Mouse (Mus musculus) E14TG2a.4 (cell line): ENCODE data around the gene 4930404N11Rik.

ENCODE experiments used
- H3K27me3 ChIP-seq: 2 replicates; pipeline ENCODE4 v1.6.1; 2014; ENCODE audit warnings: low read length, control low read depth; ENCODE audit not compliant: insufficient read depth
- H3K36me3 ChIP-seq: 2 replicates; pipeline ENCODE4 v1.6.1; 2014; ENCODE audit warnings: low read length, control low read depth; ENCODE audit not compliant: insufficient read depth
- H3K4me1 ChIP-seq: replicated peaks from 2 replicates; pipeline ENCODE4 v1.6.1; 2014; ENCODE audit warnings: low read depth, low read length, control low read depth
- H3K4me3 ChIP-seq: replicated peaks from 2 replicates; pipeline ENCODE4 v1.5.1; 2014; ENCODE audit warnings: mild to moderate bottlenecking, low read length
- H3K9me3 ChIP-seq: 2 replicates; pipeline ENCODE4 v1.6.1; 2014; ENCODE audit warnings: low read length, control low read depth
- CTCF ChIP-seq: conservative IDR thresholded peaks from 2 replicates; pipeline ENCODE4 v1.5.1; 2014; ENCODE audit warnings: low read length
- NANOG ChIP-seq: IDR thresholded peaks from 2 replicates; pipeline ENCODE4 v1.6.1; 2014; ENCODE audit warnings: borderline replicate concordance, low read length, mixed read lengths
- POU5F1 ChIP-seq: IDR thresholded peaks from 2 replicates; pipeline ENCODE4 v1.6.1; 2014; ENCODE audit warnings: low read length, borderline replicate concordance

Gene 4930404N11Rik

DNA sequence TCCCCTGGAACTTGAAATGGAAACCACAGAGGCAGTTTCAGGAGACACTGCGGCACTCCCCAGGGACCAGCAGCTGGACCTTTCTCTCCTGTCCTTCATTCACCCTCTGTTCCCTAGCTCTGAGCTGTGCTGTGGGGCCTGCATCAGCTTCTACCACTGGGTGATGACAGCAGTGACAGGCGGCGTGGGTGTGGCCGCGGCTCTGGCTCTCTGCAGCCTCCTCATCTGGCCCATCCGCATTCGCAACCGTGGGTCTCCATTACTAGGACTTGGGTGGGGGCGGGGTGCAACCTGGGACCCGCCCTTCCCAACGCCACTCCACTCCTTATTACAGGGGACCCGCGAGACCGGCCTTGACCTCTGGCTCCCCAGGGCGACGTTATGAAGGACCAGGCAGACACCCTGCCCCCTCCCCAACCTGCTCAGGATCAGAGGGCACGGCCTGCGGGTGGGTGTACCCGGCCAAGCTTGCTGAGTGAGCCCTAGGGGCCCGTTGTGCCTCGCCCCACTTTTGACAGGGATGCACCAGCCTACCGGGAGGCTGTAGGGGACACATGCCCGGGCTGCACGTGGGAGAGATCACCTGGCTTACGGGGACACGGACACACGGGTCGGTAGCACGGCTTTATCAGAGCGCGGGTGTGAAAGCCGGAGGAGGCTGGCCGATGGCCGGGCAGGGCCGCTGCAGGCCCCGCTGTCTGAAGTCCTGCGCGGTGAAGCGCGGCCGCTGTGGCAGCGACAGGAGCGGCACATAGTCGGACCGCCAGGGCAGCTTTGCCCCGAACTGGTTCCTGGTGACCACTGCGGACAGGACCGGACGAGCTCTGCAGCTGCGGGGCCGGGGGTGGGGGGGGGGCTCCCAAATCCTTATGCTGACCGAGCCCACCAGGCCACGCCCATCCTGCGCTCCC lies 1.9 kb downstream of the 4930404N11Rik start:
- peaks cover 91% of the 10 kb centered on the region for H3K36me3 ChIP-seq
- peaks cover 2% of the 10 kb centered on the region; the same call in 1 of the 2 replicates for H3K27me3 ChIP-seq
- TF ChIP-seq POU5F1 (no peak), NANOG (no peak), CTCF (no peak)
- no peaks in the 10 kb centered on the region for H3K9me3 ChIP-seq
- H3K4me1 ChIP-seq: peaks cover 100% of the 10 kb centered on the region
- H3K4me3 ChIP-seq: peak overlapping the region; percentile 66

DNA sequence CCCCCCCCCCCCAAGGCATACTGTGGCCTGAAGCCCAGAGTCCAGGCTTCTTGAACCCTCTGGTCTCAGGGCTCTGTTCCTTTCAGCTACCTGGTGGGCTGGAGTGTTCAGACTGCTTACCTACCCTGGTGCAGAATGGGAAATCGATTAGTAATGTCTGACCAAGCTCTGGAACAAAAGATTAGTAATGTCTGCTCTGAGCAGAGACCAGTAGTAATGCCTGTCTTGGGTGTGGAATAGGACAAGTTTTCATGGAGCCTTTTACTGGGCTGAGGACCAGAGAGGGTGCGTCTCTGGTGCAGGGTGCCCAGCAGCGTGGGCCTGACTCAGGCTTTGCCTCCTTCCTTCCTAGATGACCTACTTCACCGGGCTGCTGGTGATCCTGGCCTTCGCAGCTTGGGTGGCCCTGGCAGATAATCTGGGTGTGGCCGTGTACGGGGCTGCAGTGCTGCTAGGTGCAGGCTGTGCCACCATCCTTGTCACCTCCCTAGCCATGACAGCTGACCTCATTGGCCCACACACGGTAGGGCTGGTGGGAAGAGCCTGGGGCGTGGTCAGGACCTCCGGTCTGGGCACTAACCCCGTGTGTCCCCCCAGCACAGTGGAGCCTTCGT lies 3.2 kb downstream of the 4930404N11Rik start:
- TF ChIP-seq POU5F1 (no peak), NANOG (no peak), CTCF (no peak)

GRCm38 (mm10) chr10:81360721-81361120 lies 4.9 kb downstream of the 4930404N11Rik start:
- H3K27me3 ChIP-seq: peaks cover 2% of the 10 kb centered on the region; the same call in 1 of the 2 replicates
- peak overlapping the region; percentile 50 for H3K4me3 ChIP-seq
- TF ChIP-seq POU5F1 (no peak), CTCF (no peak), NANOG (no peak)
- H3K4me1 ChIP-seq: peaks cover 94% of the 10 kb centered on the region
- no peaks in the 10 kb centered on the region for H3K9me3 ChIP-seq
- peaks cover 65% of the 10 kb centered on the region for H3K36me3 ChIP-seq

More for the DNA sequence above, 3.2 kb downstream of the 4930404N11Rik start:
- H3K27me3 ChIP-seq: peaks cover 2% of the 10 kb centered on the region; the same call in 1 of the 2 replicates
- H3K4me1 ChIP-seq: peaks cover 98% of the 10 kb centered on the region
- H3K36me3 ChIP-seq: peaks cover 82% of the 10 kb centered on the region
- H3K9me3 ChIP-seq: no peaks in the 10 kb centered on the region
- peak overlapping the region; percentile 66 for H3K4me3 ChIP-seq

- Histone ChIP-seq H3K4me3 (peak overlapping the region; percentile 93), H3K36me3 (peaks cover 54% of the 10 kb centered on the region), H3K9me3 (no peaks in the 10 kb centered on the region), H3K27me3 (no peaks in the 10 kb centered on the region), H3K4me1 (peaks cover 94% of the 10 kb centered on the region)
- TF ChIP-seq POU5F1: no peak
- TF ChIP-seq NANOG: no peak
- no peak for TF ChIP-seq CTCF
Observed at GRCm38 (mm10) chr10:81358841-81359240, 6.8 kb downstream of the 4930404N11Rik start.

DNA sequence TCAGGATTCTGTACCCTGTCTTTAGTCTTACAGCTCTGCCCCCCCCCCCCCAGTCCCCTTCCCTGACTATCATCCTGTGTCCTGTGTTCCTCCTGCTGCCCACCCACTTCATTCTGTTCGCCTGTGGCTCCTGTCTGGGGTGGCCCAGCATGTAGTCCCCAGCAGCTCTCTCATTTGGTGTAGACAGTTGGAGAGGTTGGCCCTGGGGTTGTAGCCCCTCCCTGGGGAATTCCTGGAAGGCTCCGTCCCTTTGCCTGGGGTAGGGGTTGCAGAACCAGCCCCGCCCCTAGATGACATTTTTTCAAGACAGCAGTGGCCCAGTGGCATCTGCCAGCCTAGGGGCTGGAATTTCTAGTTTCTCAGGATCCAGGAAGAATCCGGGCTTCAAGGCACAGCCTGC lies 7.4 kb downstream of the 4930404N11Rik start:
- H3K9me3 ChIP-seq: no peaks in the 10 kb centered on the region
- H3K27me3 ChIP-seq: no peaks in the 10 kb centered on the region
- H3K4me3 ChIP-seq: peak overlapping the region; percentile 93
- peaks cover 94% of the 10 kb centered on the region for H3K4me1 ChIP-seq
- H3K36me3 ChIP-seq: peaks cover 48% of the 10 kb centered on the region
- TF ChIP-seq CTCF (no peak), NANOG (no peak), POU5F1 (no peak)

DNA sequence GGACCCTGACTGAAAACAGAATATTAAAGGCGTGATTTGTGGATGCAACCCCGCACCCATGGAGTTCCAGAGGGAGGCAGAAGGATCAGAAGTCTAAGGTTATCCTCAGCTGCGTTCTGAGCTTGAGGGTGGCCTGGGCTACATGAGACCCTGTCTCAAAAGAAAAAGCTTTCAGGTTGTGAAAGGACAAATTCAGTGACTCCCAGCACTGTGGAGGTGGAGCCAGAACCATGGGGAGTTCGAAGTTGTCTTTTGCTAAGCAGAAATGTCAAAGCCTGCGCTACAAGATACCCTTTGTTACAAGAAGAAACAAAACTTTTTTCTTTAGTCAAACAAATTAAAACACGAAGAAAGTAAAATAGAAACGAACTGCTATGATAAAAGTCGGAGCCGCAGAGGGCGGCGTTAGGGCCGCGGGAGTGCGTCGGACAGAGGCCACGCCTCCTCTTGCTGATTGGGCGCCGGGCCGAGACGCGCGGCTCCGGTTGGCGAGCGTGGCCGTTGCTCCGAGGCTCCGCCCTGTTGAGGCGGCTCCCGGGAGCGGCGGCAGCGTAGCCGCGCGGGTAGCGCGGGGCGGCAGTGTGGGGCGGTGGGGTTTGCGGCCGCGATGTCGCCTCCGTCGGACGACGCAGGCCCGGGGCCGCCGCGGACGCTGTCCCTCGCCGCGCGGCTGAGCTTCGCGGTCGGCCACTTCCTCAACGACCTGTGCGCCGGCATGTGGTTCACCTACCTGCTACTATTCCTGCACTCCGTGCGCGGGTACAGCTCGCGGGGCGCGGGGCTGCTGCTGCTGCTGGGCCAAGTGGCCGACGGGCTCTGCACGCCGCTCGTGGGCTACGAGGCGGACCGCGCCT lies 8.4 kb downstream of the 4930404N11Rik start, which contains the start of gene Mfsd12:
Gene Mfsd12, plus strand, starts transcription at position 501 of the 854 bp plus-strand sequence.
- no peaks in the 10 kb centered on the region for H3K27me3 ChIP-seq
- H3K4me3 ChIP-seq: peak within 1 kb of the TSS; percentile 93
- peaks cover 94% of the 10 kb centered on the region for H3K4me1 ChIP-seq
- no peaks in the 10 kb centered on the region for H3K9me3 ChIP-seq
- TF ChIP-seq CTCF (no peak), POU5F1 (no peak), NANOG (no peak)
- H3K36me3 ChIP-seq: peaks cover 38% of the 10 kb centered on the region

DNA sequence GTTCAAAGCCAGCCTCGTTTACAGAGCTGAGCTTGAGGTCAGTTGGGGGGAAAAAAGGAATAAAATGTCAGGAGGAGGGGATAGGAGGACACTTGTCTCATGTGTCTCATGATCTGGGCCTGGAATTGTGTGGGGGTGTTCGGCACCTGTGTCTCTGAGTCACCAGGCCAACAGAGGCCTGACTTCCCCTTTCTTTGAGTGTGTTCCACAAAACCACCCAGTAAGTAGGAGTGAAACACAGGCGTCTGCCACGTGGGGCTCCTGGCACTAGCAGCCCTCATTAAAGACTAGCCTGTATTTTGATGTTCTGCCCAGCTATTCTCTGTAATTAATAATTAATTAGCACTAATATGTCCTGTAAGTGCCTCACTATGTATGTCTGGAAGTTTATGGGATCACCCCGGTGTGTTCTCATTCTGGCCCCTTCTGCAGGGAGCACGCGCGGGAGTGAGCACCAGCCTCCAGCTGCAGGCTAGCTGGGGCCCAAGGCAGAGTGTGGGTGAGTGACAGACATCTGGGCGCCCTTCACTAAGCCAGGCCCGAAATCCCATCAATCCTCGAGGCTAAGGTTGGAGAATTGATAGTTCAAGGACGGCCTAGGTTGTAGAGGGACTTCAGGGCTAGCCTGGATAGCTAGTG lies 9.1 kb downstream of the 4930404N11Rik start:
- TF ChIP-seq NANOG (no peak), POU5F1 (no peak), CTCF (no peak)
- H3K9me3 ChIP-seq: no peaks in the 10 kb centered on the region
- no peaks in the 10 kb centered on the region for H3K27me3 ChIP-seq
- peak overlapping the region; percentile 93 for H3K4me3 ChIP-seq
- peaks cover 31% of the 10 kb centered on the region for H3K36me3 ChIP-seq
- peaks cover 94% of the 10 kb centered on the region for H3K4me1 ChIP-seq
